Mouse (Mus musculus): ENCODE results near the gene Vmn1r173. TPM values are rescaled to one million over a fixed set of nuclear protein-coding genes. Genes with fewer than 3 reads are reported as not detected.
"Not testable (repeated sequence)": the region's sequence is repeated elsewhere in the genome, so short reads cannot be mapped to it uniquely, and the experiment has no call there.

The Vmn1r173 gene
- polyA plus RNA-seq (2016; fragmentation: Nextera tagmentation; extraction: Ambion mirVana) = not detected in 2 replicates

- H3K27me3 ChIP-seq (ENCODE audit: poor library complexity, severe bottlenecking); H3K9me3 ChIP-seq; H3K36me3 ChIP-seq (replicated peaks); H3K4me3 ChIP-seq; DNase-seq (ENCODE audit: extremely low spot score, low spot score); H3K27ac ChIP-seq; H3K4me1 ChIP-seq: not testable (repeated sequence)
- WGBS = 53% methylated on average over 1 of the region's 1 CpGs
Measured at GRCm38 (mm10) chr7:23700403-23700802, at the start of gene Vmn1r173. Gene Vmn1r173, plus strand, starts transcription at chr7:23700703.

- H3K27ac ChIP-seq = no peak within 1 kb of the TSS
- no peak within 1 kb of the TSS for H3K4me3 ChIP-seq
- no peaks in the 10 kb centered on the region for H3K4me1 ChIP-seq
- WGBS = 69% methylated on average over 2 of the region's 2 CpGs
- DNase-seq (ENCODE audit: extremely low spot score, low spot score) = no peak
- no peaks in the 10 kb centered on the region for H3K36me3 ChIP-seq (replicated peaks)
- peaks cover 5% of the 10 kb centered on the region for H3K9me3 ChIP-seq
- no peaks in the 10 kb centered on the region for H3K27me3 ChIP-seq (ENCODE audit: poor library complexity, severe bottlenecking)
Measured at GRCm38 (mm10) chr7:23658016-23658415, 42.5 kb upstream of the Vmn1r173 start, which contains the start of gene Vmn1r172. Gene Vmn1r172, plus strand, starts transcription at chr7:23658316.

- not testable (repeated sequence) for DNase-seq (ENCODE audit: extremely low spot score, low spot score); H3K27me3 ChIP-seq (ENCODE audit: poor library complexity, severe bottlenecking); H3K4me3 ChIP-seq; H3K27ac ChIP-seq; H3K4me1 ChIP-seq; H3K36me3 ChIP-seq (replicated peaks)
- 74% methylated on average over 1 of the region's 1 CpGs for WGBS
- H3K9me3 ChIP-seq = peaks cover 15% of the 10 kb centered on the region; the same call in 1 of the 2 replicates
Measured at GRCm38 (mm10) chr7:23751970-23752369, 51.5 kb downstream of the Vmn1r173 start, which contains the start of gene Vmn1r174. Gene Vmn1r174, plus strand, starts transcription at chr7:23752270.

Other genes starting within 250 kb of the Vmn1r173 start
- gene Vmn1r167, start 193.5 kb upstream of the Vmn1r173 start, polyA plus RNA-seq (2016; fragmentation: Nextera tagmentation; extraction: Ambion mirVana) = not detected in 2 replicates
- gene Vmn1r168, start 161.0 kb upstream of the Vmn1r173 start, polyA plus RNA-seq (2016; fragmentation: Nextera tagmentation; extraction: Ambion mirVana) = not detected in 2 replicates
- not detected in 2 replicates for gene Vmn1r169, start 125.2 kb upstream of the Vmn1r173 start, polyA plus RNA-seq (2016; fragmentation: Nextera tagmentation; extraction: Ambion mirVana)
- gene Vmn1r170, start 94.5 kb upstream of the Vmn1r173 start, polyA plus RNA-seq (2016; fragmentation: Nextera tagmentation; extraction: Ambion mirVana) = not detected in 2 replicates
- not detected in 2 replicates for gene Vmn1r171, start 70.0 kb upstream of the Vmn1r173 start, polyA plus RNA-seq (2016; fragmentation: Nextera tagmentation; extraction: Ambion mirVana)
- gene Vmn1r172, start 42.4 kb upstream of the Vmn1r173 start, polyA plus RNA-seq (2016; fragmentation: Nextera tagmentation; extraction: Ambion mirVana) = not detected in 2 replicates
- gene Vmn1r174, start 51.6 kb downstream of the Vmn1r173 start, polyA plus RNA-seq (2016; fragmentation: Nextera tagmentation; extraction: Ambion mirVana) = not detected in 2 replicates
- not detected in 2 replicates for gene Vmn1r175, start 109.9 kb downstream of the Vmn1r173 start, polyA plus RNA-seq (2016; fragmentation: Nextera tagmentation; extraction: Ambion mirVana)
- gene Vmn1r176, start 136.7 kb downstream of the Vmn1r173 start, polyA plus RNA-seq (2016; fragmentation: Nextera tagmentation; extraction: Ambion mirVana) = not detected in 2 replicates
- not detected in 2 replicates for gene Vmn1r177, start 165.7 kb downstream of the Vmn1r173 start, polyA plus RNA-seq (2016; fragmentation: Nextera tagmentation; extraction: Ambion mirVana)
- gene Vmn1r178, start 191.3 kb downstream of the Vmn1r173 start, polyA plus RNA-seq (2016; fragmentation: Nextera tagmentation; extraction: Ambion mirVana) = not detected in 2 replicates
- not detected in 2 replicates for gene Vmn1r179, start 226.3 kb downstream of the Vmn1r173 start, polyA plus RNA-seq (2016; fragmentation: Nextera tagmentation; extraction: Ambion mirVana)
- not detected in 2 replicates for gene Vmn1r180, start 249.9 kb downstream of the Vmn1r173 start, polyA plus RNA-seq (2016; fragmentation: Nextera tagmentation; extraction: Ambion mirVana)